Mouse (Mus musculus) neural tube, embryonic 14.5 days (tissue): ENCODE measurements at regions not wholly inside any gene's neighbourhood (a gene's known extent, or its start where the extent isn't known, plus 50 kb on each side); places are given as distances from the start of the nearest gene placed in this dataset.

Source experiments
- ATAC-seq: fragments of 200-750 bp; cut with Nextera tagmentation; 2 replicates; pipeline ENCODE4 v1.8.0; 2017; ENCODE audit warnings: low read depth, mild to moderate bottlenecking, moderate TSS enrichment, moderate library complexity
- H3K27ac ChIP-seq: fragments of 300-500 bp; sonication (generic); 2 replicates; pipeline ENCODE4 v1.5.1; 2014; ENCODE audit warnings: low read depth, mild to moderate bottlenecking, control low read depth, low read length, moderate library complexity, mixed read lengths
- H3K27me3 ChIP-seq: fragments of 300-500 bp; sonication (generic); 2 replicates; pipeline ENCODE4 v1.6.1; 2014; ENCODE audit warnings: low read length; ENCODE audit not compliant: control insufficient read depth, insufficient read depth
- H3K36me3 ChIP-seq: fragments of 300-500 bp; sonication (generic); 2 replicates; pipeline ENCODE4 v1.6.1; 2014; ENCODE audit warnings: low read length, mixed read lengths; ENCODE audit not compliant: control insufficient read depth, insufficient read depth
- H3K4me1 ChIP-seq: fragments of 300-500 bp; sonication (generic); 2 replicates; pipeline ENCODE4 v1.6.1; 2014; ENCODE audit warnings: low read length; ENCODE audit not compliant: control insufficient read depth, insufficient read depth
- H3K4me2 ChIP-seq: fragments of 300-500 bp; sonication (generic); 2 replicates; pipeline ENCODE4 v1.6.1; 2014; ENCODE audit warnings: mild to moderate bottlenecking, low read depth, low read length, control low read depth
- H3K4me3 ChIP-seq: fragments of 300-500 bp; sonication (generic); 2 replicates; pipeline ENCODE4 v1.5.1; 2014; ENCODE audit warnings: low read depth, low read length, control low read depth, mixed read lengths
- H3K9ac ChIP-seq: fragments of 300-500 bp; sonication (generic); replicated peaks from 2 replicates; pipeline ENCODE4 v1.6.1; 2014; ENCODE audit warnings: low read depth, mild to moderate bottlenecking, control low read depth, low read length, mixed read lengths
- H3K9me3 ChIP-seq: fragments of 300-500 bp; sonication (generic); 2 replicates; pipeline ENCODE4 v1.6.1; 2016; ENCODE audit warnings: low read length; ENCODE audit not compliant: control insufficient read depth
- WGBS: fragments of 180-500 bp; shearing (Covaris S2); extraction: QIAGEN DNeasy Blood & Tissue Kit; methylation state at CpG from one replicate; pipeline ENCODE4 v1.1.7; 2014; 5-methylcytosine and 5-hydroxymethylcytosine counted together

- H3K4me2 ChIP-seq = no peak overlapping the region
- no peak overlapping the region for H3K9ac ChIP-seq
- H3K27ac ChIP-seq = no peak overlapping the region
- H3K27me3 ChIP-seq = no peaks in the 10 kb centered on the region
- H3K4me1 ChIP-seq = no peaks in the 10 kb centered on the region
- H3K4me3 ChIP-seq = no peak overlapping the region
- 59% methylated on average over 5 of the region's 5 CpGs for WGBS
- no peaks in the 10 kb centered on the region for H3K36me3 ChIP-seq
- H3K9me3 ChIP-seq = no peaks in the 10 kb centered on the region
- ATAC-seq = no peak
These were observed 212.4 kb downstream of the Abcc12 start for GRCm38 (mm10) chr8:86368062-86368461.

GRCm38 (mm10) chr8:86366636-86367035 lies 213.8 kb downstream of the Abcc12 start:
- H3K4me3 ChIP-seq = no peak overlapping the region
- WGBS = 96% methylated on average over 4 of the region's 4 CpGs
- no peaks in the 10 kb centered on the region for H3K9me3 ChIP-seq
- H3K9ac ChIP-seq = no peak overlapping the region
- no peak overlapping the region for H3K27ac ChIP-seq
- H3K4me2 ChIP-seq = no peak overlapping the region
- no peak for ATAC-seq
- no peaks in the 10 kb centered on the region for H3K36me3 ChIP-seq
- H3K4me1 ChIP-seq = no peaks in the 10 kb centered on the region
- no peaks in the 10 kb centered on the region for H3K27me3 ChIP-seq

- Histone ChIP-seq H3K9ac (no peak overlapping the region), H3K9me3 (no peaks in the 10 kb centered on the region), H3K27ac (peak overlapping the region; percentile 17; the same call in 1 of the 2 replicates), H3K4me3 (no peak overlapping the region), H3K4me1 (no peaks in the 10 kb centered on the region), H3K27me3 (no peaks in the 10 kb centered on the region), H3K4me2 (no peak overlapping the region), H3K36me3 (no peaks in the 10 kb centered on the region)
- 51% methylated on average over 5 of the region's 5 CpGs for WGBS
- ATAC-seq = no peak
These were observed 214.8 kb downstream of the Abcc12 start for GRCm38 (mm10) chr8:86365726-86366125.

- H3K4me1 ChIP-seq = no peaks in the 10 kb centered on the region
- no peak for ATAC-seq
- H3K36me3 ChIP-seq = no peaks in the 10 kb centered on the region
- H3K9me3 ChIP-seq = no peaks in the 10 kb centered on the region
- H3K27ac ChIP-seq = no peak overlapping the region
- no peak overlapping the region for H3K4me3 ChIP-seq
- no peaks in the 10 kb centered on the region for H3K27me3 ChIP-seq
- H3K9ac ChIP-seq = no peak overlapping the region
- no peak overlapping the region for H3K4me2 ChIP-seq
- WGBS = 53% methylated on average over 2 of the region's 2 CpGs
These were observed 215.6 kb downstream of the Abcc12 start for GRCm38 (mm10) chr8:86364898-86365297.

- no peak overlapping the region for H3K27ac ChIP-seq
- H3K9ac ChIP-seq = no peak overlapping the region
- H3K9me3 ChIP-seq = no peaks in the 10 kb centered on the region
- H3K4me2 ChIP-seq = no peak overlapping the region
- no peak overlapping the region for H3K4me3 ChIP-seq
- no peaks in the 10 kb centered on the region for H3K36me3 ChIP-seq
- H3K4me1 ChIP-seq = no peaks in the 10 kb centered on the region
- no peaks in the 10 kb centered on the region for H3K27me3 ChIP-seq
- ATAC-seq = no peak
- 65% methylated on average over 2 of the region's 2 CpGs for WGBS
These were observed 220.2 kb downstream of the Abcc12 start for GRCm38 (mm10) chr8:86360283-86360682.

- H3K4me1 ChIP-seq = no peaks in the 10 kb centered on the region
- no peaks in the 10 kb centered on the region for H3K9me3 ChIP-seq
- H3K36me3 ChIP-seq = no peaks in the 10 kb centered on the region
- no peak overlapping the region for H3K4me2 ChIP-seq
- WGBS = 4% methylated on average over 3 of the region's 3 CpGs
- no peak overlapping the region for H3K9ac ChIP-seq
- no peak overlapping the region for H3K27ac ChIP-seq
- H3K4me3 ChIP-seq = no peak overlapping the region
- ATAC-seq = no peak
- H3K27me3 ChIP-seq = no peaks in the 10 kb centered on the region
These were observed 221.0 kb downstream of the Abcc12 start for GRCm38 (mm10) chr8:86359518-86359917.

GRCm38 (mm10) chr8:86353816-86354215 lies 226.7 kb downstream of the Abcc12 start:
- Histone ChIP-seq H3K4me3 (no peak overlapping the region), H3K27ac (no peak overlapping the region), H3K4me1 (no peaks in the 10 kb centered on the region), H3K9me3 (no peaks in the 10 kb centered on the region), H3K36me3 (no peaks in the 10 kb centered on the region), H3K27me3 (no peaks in the 10 kb centered on the region), H3K9ac (no peak overlapping the region), H3K4me2 (no peak overlapping the region)
- ATAC-seq = no peak
- WGBS = 83% methylated on average over 3 of the region's 3 CpGs

- Histone ChIP-seq H3K9me3 (no peaks in the 10 kb centered on the region), H3K27ac (no peak overlapping the region), H3K4me3 (no peak overlapping the region), H3K36me3 (no peaks in the 10 kb centered on the region), H3K4me1 (no peaks in the 10 kb centered on the region), H3K27me3 (no peaks in the 10 kb centered on the region), H3K9ac (no peak overlapping the region), H3K4me2 (no peak overlapping the region)
- WGBS = 82% methylated on average over 7 of the region's 7 CpGs
- ATAC-seq = no peak
These were observed 228.8 kb downstream of the Abcc12 start for GRCm38 (mm10) chr8:86351545-86352190.

- H3K4me3 ChIP-seq = no peak overlapping the region
- H3K4me2 ChIP-seq = no peak overlapping the region
- H3K9ac ChIP-seq = no peak overlapping the region
- no peaks in the 10 kb centered on the region for H3K36me3 ChIP-seq
- no peak for ATAC-seq
- WGBS = 68% methylated on average over 2 of the region's 2 CpGs
- no peak overlapping the region for H3K27ac ChIP-seq
- no peaks in the 10 kb centered on the region for H3K9me3 ChIP-seq
- no peaks in the 10 kb centered on the region for H3K4me1 ChIP-seq
- H3K27me3 ChIP-seq = no peaks in the 10 kb centered on the region
These were observed 230.4 kb downstream of the Abcc12 start for GRCm38 (mm10) chr8:86350128-86350527.
